Mouse (Mus musculus) mature B cell (primary cell): ENCODE data around the gene Hesx1.

Source experiments
- in situ Hi-C: fragments of 300-500 bp; cut with MboI; formaldehyde crosslinking; loops from 2 replicates; pipeline ENCODE4 v1.14.3; 2019

The Hesx1 gene

GRCm38 (mm10) chr14:27013658-27014057 is 19.4 kb downstream of the Hesx1 start:
- in situ Hi-C loops: no loop called here

GRCm38 (mm10) chr14:27017936-27018335 is 23.7 kb downstream of the Hesx1 start:
- in situ Hi-C loops: no loop called here

GRCm38 (mm10) chr14:27019850-27020249 is 25.6 kb downstream of the Hesx1 start:
- in situ Hi-C loops: no loop called here

GRCm38 (mm10) chr14:27022876-27023275 is 28.7 kb downstream of the Hesx1 start:
- in situ Hi-C loops: no loop called here

- in situ Hi-C loops: no loop called here
These were observed 30.4 kb downstream of the Hesx1 start for GRCm38 (mm10) chr14:27024664-27025063.

GRCm38 (mm10) chr14:27029771-27030173 is 35.6 kb downstream of the Hesx1 start:
- in situ Hi-C loops: no loop called here

GRCm38 (mm10) chr14:27031142-27031541 is 36.9 kb downstream of the Hesx1 start:
- in situ Hi-C loops: no loop called here

- in situ Hi-C loops: no loop called here
These were observed 43.3 kb downstream of the Hesx1 start for GRCm38 (mm10) chr14:27037513-27037912.

- in situ Hi-C loops: no loop called here
These were observed 44.6 kb downstream of the Hesx1 start, which contains the start of gene Il17rd for GRCm38 (mm10) chr14:27038783-27039182. Gene Il17rd, plus strand, starts transcription at chr14:27038941.

- in situ Hi-C loops: no loop called here
These were observed 45.3 kb downstream of the Hesx1 start for GRCm38 (mm10) chr14:27039281-27040248.

- in situ Hi-C loops: no loop called here
These were observed 46.2 kb downstream of the Hesx1 start for GRCm38 (mm10) chr14:27040451-27040850.

- in situ Hi-C loops: no loop called here
These were observed 48.2 kb downstream of the Hesx1 start for GRCm38 (mm10) chr14:27042280-27042983.

- in situ Hi-C loops: no loop called here
These were observed 49.2 kb downstream of the Hesx1 start for GRCm38 (mm10) chr14:27043416-27043815.

- in situ Hi-C loops: no loop called here
These were observed 50.2 kb downstream of the Hesx1 start for GRCm38 (mm10) chr14:27044221-27044966.

- in situ Hi-C loops: no loop called here
These were observed 50.7 kb downstream of the Hesx1 start for GRCm38 (mm10) chr14:27044967-27045361.

- in situ Hi-C loops: no loop called here
These were observed 54.2 kb downstream of the Hesx1 start for GRCm38 (mm10) chr14:27048231-27048956.

GRCm38 (mm10) chr14:27050043-27050442 is 55.8 kb downstream of the Hesx1 start:
- in situ Hi-C loops: no loop called here

GRCm38 (mm10) chr14:27050560-27051510 is 56.6 kb downstream of the Hesx1 start:
- in situ Hi-C loops: no loop called here

GRCm38 (mm10) chr14:27051511-27051895 is 57.3 kb downstream of the Hesx1 start:
- in situ Hi-C loops: no loop called here
